Mouse (Mus musculus) kidney, adult 2 months (tissue): Measurements from ENCODE around the gene Cpne7. TPM values are rescaled to one million over a fixed set of nuclear protein-coding genes. Genes with fewer than 3 reads are reported as not detected.

ENCODE experiments used
- DNase-seq: peaks from one replicate; pipeline ENCODE4 v3.0.0; 2021
- H3K27ac ChIP-seq: fragments of 200-500 bp; 2 replicates; pipeline ENCODE4 v1.5.1; 2012; ENCODE audit warnings: low read depth, low read length, control low read depth, inconsistent platforms; ENCODE audit not compliant: insufficient read depth
- H3K27me3 ChIP-seq: fragments of 200-500 bp; replicated peaks from 2 replicates; pipeline ENCODE4 v1.6.1; 2012; ENCODE audit warnings: mild to moderate bottlenecking, moderate library complexity, low read length, inconsistent platforms; ENCODE audit not compliant: control insufficient read depth, insufficient read depth
- H3K36me3 ChIP-seq: fragments of 200-500 bp; 2 replicates; pipeline ENCODE4 v1.6.1; 2012; ENCODE audit warnings: mild to moderate bottlenecking, moderate library complexity, low read length, inconsistent platforms; ENCODE audit not compliant: control insufficient read depth, insufficient read depth
- H3K4me1 ChIP-seq: fragments of 200-500 bp; 2 replicates; pipeline ENCODE4 v1.6.1; 2011; ENCODE audit warnings: low read length; ENCODE audit not compliant: control insufficient read depth, insufficient read depth
- H3K4me3 ChIP-seq: fragments of 200-500 bp; 2 replicates; pipeline ENCODE4 v1.5.1; 2011; ENCODE audit warnings: mild to moderate bottlenecking, low read depth, low read length, control low read depth; ENCODE audit not compliant: insufficient read depth
- CTCF ChIP-seq: fragments of 200-500 bp; conservative IDR thresholded peaks from 2 replicates; pipeline ENCODE4 v1.5.1; 2011; ENCODE audit warnings: low read depth, mild to moderate bottlenecking, control low read depth, low read length, moderate library complexity, mixed read lengths; ENCODE audit not compliant: insufficient read depth, insufficient read length
- POLR2A ChIP-seq: fragments of 200-500 bp; IDR thresholded peaks from one replicate; pipeline ENCODE4 v1.6.1; 2011; ENCODE audit warnings: low read depth, low read length, control low read depth
- WGBS: fragments of 180-500 bp; shearing (Covaris S2); methylation state at CpG from one replicate; pipeline ENCODE4 v1.1.7; 2018; 5-methylcytosine and 5-hydroxymethylcytosine counted together
- polyA plus RNA-seq: library from polyadenylated mRNA; depleted of rRNA; stranded (reverse); fragments of >200 nt; gene quantifications from 2 replicates; pipeline ENCODE4 v1.2.3, GENCODE M21; 2012

Gene Cpne7
- polyA plus RNA-seq, 1 experiment = 2.5 TPM

- peak; percentile 54 for DNase-seq
- TF ChIP-seq CTCF = no peak
- no peak for TF ChIP-seq POLR2A
- Histone ChIP-seq H3K27ac (peak overlapping the region; percentile 77; the same call in 1 of the 2 replicates), H3K4me3 (no peak overlapping the region), H3K27me3 (no peaks in the 10 kb centered on the region), H3K36me3 (no peaks in the 10 kb centered on the region), H3K4me1 (no peaks in the 10 kb centered on the region)
- WGBS = 40% methylated on average over 2 of the region's 2 CpGs
These were observed 3.2 kb upstream of the Cpne7 start for GRCm38 (mm10) chr8:123113908-123114469.

GRCm38 (mm10) chr8:123114644-123115043, 2.5 kb upstream of the Cpne7 start:
- no peaks in the 10 kb centered on the region for H3K4me1 ChIP-seq
- 48% methylated on average over 3 of the region's 3 CpGs for WGBS
- no peaks in the 10 kb centered on the region for H3K36me3 ChIP-seq
- no peak overlapping the region for H3K4me3 ChIP-seq
- H3K27me3 ChIP-seq = no peaks in the 10 kb centered on the region
- no peak for DNase-seq
- TF ChIP-seq CTCF = no peak
- TF ChIP-seq POLR2A = no peak
- H3K27ac ChIP-seq = no peak overlapping the region

GRCm38 (mm10) chr8:123117744-123118143, 570 bp downstream of the Cpne7 start:
- Histone ChIP-seq H3K27ac (no peak overlapping the region), H3K36me3 (no peaks in the 10 kb centered on the region), H3K27me3 (no peaks in the 10 kb centered on the region), H3K4me1 (no peaks in the 10 kb centered on the region), H3K4me3 (peak overlapping the region; percentile 17)
- DNase-seq = no peak
- 5% methylated on average over 17 of the region's 17 CpGs for WGBS
- no peak for TF ChIP-seq CTCF
- TF ChIP-seq POLR2A = no peak

- Histone ChIP-seq H3K36me3 (no peaks in the 10 kb centered on the region), H3K27ac (no peak overlapping the region), H3K27me3 (no peaks in the 10 kb centered on the region), H3K4me1 (no peaks in the 10 kb centered on the region), H3K4me3 (no peak overlapping the region)
- WGBS = 61% methylated on average over 9 of the region's 9 CpGs
- no peak for DNase-seq
- TF ChIP-seq CTCF = no peak
- no peak for TF ChIP-seq POLR2A
These were observed 4.9 kb downstream of the Cpne7 start for GRCm38 (mm10) chr8:123122059-123122458.

GRCm38 (mm10) chr8:123122670-123123069, 5.5 kb downstream of the Cpne7 start:
- Histone ChIP-seq H3K4me1 (no peaks in the 10 kb centered on the region), H3K36me3 (no peaks in the 10 kb centered on the region), H3K27me3 (no peaks in the 10 kb centered on the region), H3K4me3 (no peak overlapping the region), H3K27ac (no peak overlapping the region)
- WGBS = 73% methylated on average over 5 of the region's 5 CpGs
- no peak for TF ChIP-seq POLR2A
- TF ChIP-seq CTCF = no peak
- no peak for DNase-seq

GRCm38 (mm10) chr8:123126193-123126816, 9.1 kb downstream of the Cpne7 start:
- no peaks in the 10 kb centered on the region for H3K36me3 ChIP-seq
- H3K4me3 ChIP-seq = no peak overlapping the region
- TF ChIP-seq CTCF = no peak
- no peak for TF ChIP-seq POLR2A
- no peaks in the 10 kb centered on the region; the same call in 1 of the 2 replicates for H3K4me1 ChIP-seq
- peak; percentile 80 for DNase-seq
- no peak overlapping the region for H3K27ac ChIP-seq
- WGBS = 17% methylated on average over 19 of the region's 19 CpGs
- H3K27me3 ChIP-seq = no peaks in the 10 kb centered on the region

- H3K4me3 ChIP-seq = no peak overlapping the region
- TF ChIP-seq CTCF (no peak), POLR2A (no peak)
- no peaks in the 10 kb centered on the region for H3K36me3 ChIP-seq
- H3K27ac ChIP-seq = no peak overlapping the region
- no peaks in the 10 kb centered on the region for H3K27me3 ChIP-seq
- 32% methylated on average over 9 of the region's 9 CpGs for WGBS
- no peaks in the 10 kb centered on the region; the same call in 1 of the 2 replicates for H3K4me1 ChIP-seq
- DNase-seq = no peak
These were observed 13.9 kb downstream of the Cpne7 start for GRCm38 (mm10) chr8:123131041-123131440.
